Mouse (Mus musculus) layer of hippocampus, postnatal 25 days (tissue): ENCODE results near the gene Itgad. TPM values are rescaled to one million over a fixed set of nuclear protein-coding genes. Genes with fewer than 3 reads are reported as not detected.

Experiments
- total RNA-seq, 2 experiments: library from RNA; stranded (reverse); gene quantifications; 2 replicates each; pipeline ENCODE4 v1.2.3; 2021

Itgad gene
- total RNA-seq, 2 experiments from 2014 or later, result 0.79 to 1.5 TPM

Other genes starting within 250 kb of the Itgad start
- gene Kat8, start 241.9 kb upstream of the Itgad start, total RNA-seq, result 10 to 100 TPM; 27.8 to 33.9 TPM
- under 1 TPM; 0.35 to 0.52 TPM for gene Prss8, start 224.3 kb upstream of the Itgad start, total RNA-seq
- 10 to 100 TPM; 10.6 to 13.5 TPM for gene Prss36, start 207.7 kb upstream of the Itgad start, total RNA-seq
- 100 to 1,000 TPM; 270 to 376 TPM for gene Fus, start 186.9 kb upstream of the Itgad start, total RNA-seq
- gene Pycard, start 160.5 kb upstream of the Itgad start, total RNA-seq, result 1 to 10 TPM; 1.4 to 3.4 TPM
- under 1 TPM; 0.21 to 0.25 TPM for gene Trim72, start 150.4 kb upstream of the Itgad start, total RNA-seq
- 10 to 100 TPM; 13.1 to 13.9 TPM for gene Itgam, start 91.7 kb upstream of the Itgad start, total RNA-seq
- gene Gm49368, start 91.7 kb upstream of the Itgad start, total RNA-seq, result not detected
- gene Itgax, start 24.8 kb upstream of the Itgad start, total RNA-seq, result under 1 TPM; 0.09 to 0.20 TPM
- 1 to 10 TPM; 2.7 to 4.4 TPM for gene Cox6a2, start 52.0 kb downstream of the Itgad start, total RNA-seq
- 10 to 100 TPM; 12.4 to 13.2 TPM for gene Armc5, start 83.0 kb downstream of the Itgad start, total RNA-seq
- gene 9130023H24Rik, start 83.7 kb downstream of the Itgad start, total RNA-seq, result 1 to 10 TPM; 3.6 to 3.9 TPM
- 10 to 100 TPM; 16.3 to 20.4 TPM for gene Tgfb1i1, start 92.4 kb downstream of the Itgad start, total RNA-seq
- not detected for gene Slc5a2, start 111.3 kb downstream of the Itgad start, total RNA-seq
- 10 to 100 TPM; 24.1 to 24.6 TPM for gene BC017158, start 143.8 kb downstream of the Itgad start, total RNA-seq